Mouse (Mus musculus) kidney, adult 2 months (tissue): ENCODE measurements at regions not wholly inside any gene's neighbourhood (a gene's known extent, or its start where the extent isn't known, plus 50 kb on each side); places are given as distances from the start of the nearest gene placed in this dataset.

Experiments
- CTCF ChIP-seq: fragments of 200-500 bp; conservative IDR thresholded peaks from 2 replicates; pipeline ENCODE4 v1.5.1; 2011; ENCODE audit warnings: low read depth, mild to moderate bottlenecking, control low read depth, low read length, moderate library complexity, mixed read lengths; ENCODE audit not compliant: insufficient read depth, insufficient read length
- POLR2A ChIP-seq: fragments of 200-500 bp; IDR thresholded peaks from one replicate; pipeline ENCODE4 v1.6.1; 2011; ENCODE audit warnings: low read depth, low read length, control low read depth

- no peak for TF ChIP-seq POLR2A
- TF ChIP-seq CTCF, result no peak
Observed at GRCm38 (mm10) chr1:137227098-137227485, 266.8 kb upstream of the Nr5a2 start.
